Mouse (Mus musculus) spleen, postnatal 14 days (tissue): ENCODE data around the gene Ppp4r4.
"Not testable (repeated sequence)": the region's sequence is repeated elsewhere in the genome, so short reads cannot be mapped to it uniquely, and the experiment has no call there.

Source experiments
- DNase-seq, 2 experiments: peaks; one replicate each; pipeline ENCODE4 v3.0.0; 2021 to 2022; ENCODE audit warnings: low spot score in 2 of 2

The Ppp4r4 gene

GRCm38 (mm10) chr12:103532649-103533395 is 739 bp downstream of the Ppp4r4 start:
- DNase-seq, result no peak

GRCm38 (mm10) chr12:103540429-103540828 is 8.3 kb downstream of the Ppp4r4 start:
- no peak for DNase-seq

- DNase-seq, result no peak
Measured at GRCm38 (mm10) chr12:103543351-103543750, 11.3 kb downstream of the Ppp4r4 start.

- no peak for DNase-seq
Measured at GRCm38 (mm10) chr12:103544213-103544612, 12.1 kb downstream of the Ppp4r4 start.

GRCm38 (mm10) chr12:103547438-103547837 is 15.4 kb downstream of the Ppp4r4 start:
- DNase-seq, result no peak

GRCm38 (mm10) chr12:103548526-103548925 is 16.4 kb downstream of the Ppp4r4 start:
- no peak for DNase-seq

- no peak for DNase-seq
Measured at GRCm38 (mm10) chr12:103550047-103550446, 18.0 kb downstream of the Ppp4r4 start.

- no peak for DNase-seq
Measured at GRCm38 (mm10) chr12:103551422-103551821, 19.3 kb downstream of the Ppp4r4 start.

GRCm38 (mm10) chr12:103552506-103552905 is 20.4 kb downstream of the Ppp4r4 start:
- no peak for DNase-seq

- DNase-seq, result no peak
Measured at GRCm38 (mm10) chr12:103553497-103553896, 21.4 kb downstream of the Ppp4r4 start.

GRCm38 (mm10) chr12:103556856-103557255 is 24.8 kb downstream of the Ppp4r4 start:
- no peak for DNase-seq

- DNase-seq, result no peak
Measured at GRCm38 (mm10) chr12:103564726-103565125, 32.6 kb downstream of the Ppp4r4 start.

GRCm38 (mm10) chr12:103565151-103565550 is 33.1 kb downstream of the Ppp4r4 start:
- no peak for DNase-seq

- no peak for DNase-seq
Measured at GRCm38 (mm10) chr12:103567129-103567528, 35.0 kb downstream of the Ppp4r4 start.

GRCm38 (mm10) chr12:103569690-103570089 is 37.6 kb downstream of the Ppp4r4 start:
- DNase-seq, result no peak

GRCm38 (mm10) chr12:103578148-103578547 is 46.1 kb downstream of the Ppp4r4 start:
- not testable (repeated sequence) for DNase-seq

- DNase-seq, result no peak
Measured at GRCm38 (mm10) chr12:103583771-103584170, 51.7 kb downstream of the Ppp4r4 start.

GRCm38 (mm10) chr12:103598411-103598810 is 66.3 kb downstream of the Ppp4r4 start:
- DNase-seq, result no peak

GRCm38 (mm10) chr12:103600364-103600763 is 68.3 kb downstream of the Ppp4r4 start:
- no peak for DNase-seq

- DNase-seq, result no peak
Measured at GRCm38 (mm10) chr12:103601839-103602238, 69.8 kb downstream of the Ppp4r4 start.

GRCm38 (mm10) chr12:103615141-103615540 is 83.1 kb downstream of the Ppp4r4 start:
- no peak for DNase-seq

GRCm38 (mm10) chr12:103615734-103616133 is 83.7 kb downstream of the Ppp4r4 start:
- no peak for DNase-seq

GRCm38 (mm10) chr12:103616860-103617261 is 84.8 kb downstream of the Ppp4r4 start:
- DNase-seq, result no peak

GRCm38 (mm10) chr12:103631203-103631612 is 99.1 kb downstream of the Ppp4r4 start, which contains the start of gene Serpina10:
Serpina10 (minus strand) TSS chr12:103631444.
- DNase-seq, result no peak
